Mouse (Mus musculus) lung, postnatal 4 days (tissue): Measurements from ENCODE around the gene Rnf186.
"Not testable (repeated sequence)": the region's sequence is repeated elsewhere in the genome, so short reads cannot be mapped to it uniquely, and the experiment has no call there.

ENCODE experiments used
- DNase-seq, 2 experiments: peaks; one replicate each; pipeline ENCODE4 v3.0.0; 2021

Gene Rnf186

DNA sequence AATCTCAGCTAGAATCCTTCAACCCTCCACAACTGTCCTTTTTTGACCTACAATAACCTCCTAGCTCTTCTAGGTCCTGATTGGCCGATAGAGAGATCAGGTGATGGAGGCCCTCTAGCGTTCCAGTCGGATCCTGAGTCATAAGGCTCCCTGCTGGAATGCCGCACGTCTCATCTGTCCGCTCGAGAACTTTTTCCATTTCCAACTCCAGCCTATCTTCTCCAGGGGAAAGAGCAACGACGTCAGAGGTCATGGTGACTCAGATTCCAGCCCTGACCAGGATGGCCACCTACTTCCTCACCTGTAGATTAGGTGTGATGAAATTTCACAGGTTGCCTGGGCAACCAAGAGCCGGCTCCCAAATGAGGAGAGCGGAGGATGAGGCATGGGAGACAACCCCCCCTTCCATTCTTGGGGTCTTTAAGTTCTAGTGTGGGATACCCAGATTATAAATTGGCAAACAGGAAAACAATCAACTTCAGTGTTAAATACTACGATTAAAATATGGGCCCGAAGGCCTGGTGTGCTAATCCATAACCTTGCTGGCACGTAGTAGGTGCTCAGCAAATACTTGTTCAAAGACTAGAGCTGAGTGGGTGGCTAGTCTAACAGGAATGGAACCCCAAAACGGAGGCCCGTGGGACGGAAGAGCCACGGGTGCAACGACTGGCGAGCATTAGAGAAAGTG, 5.4 kb downstream of the Rnf186 start:
- DNase-seq, result peak; percentile 73 to 77

DNA sequence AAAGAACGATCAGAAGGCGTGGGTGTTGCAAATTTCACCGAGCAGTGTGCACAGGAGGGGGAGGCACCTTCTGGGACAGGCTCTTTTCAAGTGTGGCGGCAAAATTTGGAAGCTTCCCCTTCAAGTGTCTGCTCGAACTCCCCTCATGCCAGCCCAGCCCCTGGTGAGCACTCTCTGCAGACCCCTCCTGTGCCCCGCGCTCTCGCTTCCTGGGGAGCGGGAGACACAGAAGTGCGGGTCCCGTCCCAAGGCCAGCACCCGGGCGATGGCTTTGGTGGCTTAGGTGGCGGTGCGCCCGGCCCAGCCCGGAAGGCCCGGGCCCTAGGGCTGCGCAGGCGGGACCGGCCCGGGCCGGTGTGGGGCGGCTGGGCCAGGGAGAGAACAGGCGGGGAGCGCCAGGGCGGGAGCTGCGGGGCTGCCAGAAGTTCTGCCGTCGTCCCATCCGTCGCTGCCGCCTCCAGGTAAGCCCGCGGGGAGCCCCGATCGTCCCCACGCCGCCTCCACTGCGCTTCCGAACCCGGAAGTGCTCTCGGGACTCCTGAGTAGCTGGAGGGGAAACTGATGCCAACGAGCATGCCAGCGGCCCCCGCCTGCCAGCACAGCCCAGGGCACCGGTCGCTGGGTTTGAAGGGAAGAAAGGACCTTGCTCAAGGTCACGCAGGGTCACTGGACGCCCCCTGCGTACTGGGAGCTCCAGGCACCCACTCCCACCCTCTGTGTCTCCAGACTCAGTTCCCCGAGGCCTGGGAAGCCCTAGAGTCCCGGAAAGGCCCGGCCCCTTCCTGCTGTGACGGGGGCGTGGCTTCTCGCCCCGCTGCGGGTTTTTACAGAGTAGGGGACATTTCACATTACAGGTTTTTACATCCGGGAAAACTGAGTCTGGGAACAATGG, 6.2 kb downstream of the Rnf186 start, which contains the start of gene Tmco4:
Gene Tmco4 (plus strand): TSS at position 62 of the 892 bp plus-strand sequence.
- DNase-seq, result peak; percentile 80 to 81

DNA sequence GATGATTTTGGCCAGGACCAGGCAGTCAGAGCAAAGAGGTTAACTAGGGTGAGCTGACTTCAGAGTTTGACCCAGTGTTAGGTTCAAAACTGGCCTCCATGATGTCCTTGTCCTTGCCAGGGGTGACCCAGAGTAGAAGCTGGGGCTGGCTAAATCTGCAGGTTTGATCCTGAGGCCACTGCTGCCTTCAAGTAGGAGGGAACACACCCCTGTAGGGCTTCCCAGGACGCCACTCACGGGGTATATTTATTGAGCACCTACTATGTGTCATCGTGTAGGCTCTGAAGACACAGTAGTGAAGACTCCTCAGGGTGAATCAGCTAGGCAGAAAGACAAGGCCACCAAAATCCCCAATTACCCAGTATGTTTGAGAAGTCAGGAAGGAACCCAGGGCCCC, 6.8 kb downstream of the Rnf186 start:
- DNase-seq, result no peak

DNA sequence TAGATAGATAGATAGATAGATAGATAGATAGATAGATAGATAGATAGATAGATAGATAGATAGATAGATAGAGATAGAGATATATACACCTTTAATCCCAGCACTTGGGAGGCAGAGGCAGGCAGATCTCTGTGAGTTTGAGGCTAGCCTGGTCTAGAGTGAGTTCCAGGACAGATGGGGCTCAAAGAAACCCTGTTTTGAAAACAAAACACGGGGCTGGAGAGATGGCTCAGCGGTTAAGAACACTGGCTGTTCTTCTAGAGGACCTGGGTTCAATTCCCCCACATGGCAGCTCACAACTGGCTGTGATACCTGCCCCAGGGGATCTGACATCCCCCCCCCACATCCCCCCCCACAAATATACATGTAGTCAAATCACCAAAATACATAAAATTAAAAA, 7.6 kb downstream of the Rnf186 start:
- DNase-seq, result not testable (repeated sequence)

DNA sequence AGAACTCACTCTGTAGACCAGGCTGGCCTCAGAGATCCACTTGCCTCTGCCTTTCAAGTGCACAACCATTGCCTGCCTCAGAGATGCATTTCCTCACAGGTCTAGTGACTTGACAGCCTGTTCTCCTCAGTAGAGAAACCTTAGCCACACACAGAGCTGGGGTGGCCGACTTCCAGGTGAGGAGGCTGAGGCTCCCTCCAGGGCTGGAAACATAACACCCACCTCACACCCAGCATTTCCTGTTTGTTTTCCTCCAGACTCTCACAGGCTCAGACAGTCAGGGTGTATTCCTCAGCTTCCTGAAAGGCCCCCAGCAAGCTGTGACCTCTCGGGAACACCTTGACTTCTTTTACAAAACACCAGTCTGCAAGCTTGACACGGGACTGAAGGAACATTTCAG, 8.3 kb downstream of the Rnf186 start:
- no peak for DNase-seq

DNA sequence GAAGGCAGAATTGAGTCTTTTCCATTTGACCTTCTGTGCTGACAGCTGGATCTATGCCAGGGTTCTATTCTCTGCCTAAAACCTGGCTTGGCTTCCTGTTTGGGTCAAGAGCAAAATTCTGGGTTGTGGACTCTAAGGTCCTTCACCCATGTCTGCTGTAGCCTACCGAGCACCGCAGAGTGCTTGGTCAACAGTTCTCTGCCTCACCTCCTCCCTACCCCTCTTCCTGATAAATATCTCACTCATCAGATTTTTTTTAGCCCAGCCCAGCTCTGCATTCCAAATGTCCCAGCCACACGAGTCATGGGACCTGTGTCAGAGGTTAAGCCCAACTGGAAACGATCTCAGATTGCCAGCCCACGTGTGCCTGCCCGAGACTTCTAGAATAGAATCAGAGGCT, 9.1 kb downstream of the Rnf186 start:
- no peak for DNase-seq

DNA sequence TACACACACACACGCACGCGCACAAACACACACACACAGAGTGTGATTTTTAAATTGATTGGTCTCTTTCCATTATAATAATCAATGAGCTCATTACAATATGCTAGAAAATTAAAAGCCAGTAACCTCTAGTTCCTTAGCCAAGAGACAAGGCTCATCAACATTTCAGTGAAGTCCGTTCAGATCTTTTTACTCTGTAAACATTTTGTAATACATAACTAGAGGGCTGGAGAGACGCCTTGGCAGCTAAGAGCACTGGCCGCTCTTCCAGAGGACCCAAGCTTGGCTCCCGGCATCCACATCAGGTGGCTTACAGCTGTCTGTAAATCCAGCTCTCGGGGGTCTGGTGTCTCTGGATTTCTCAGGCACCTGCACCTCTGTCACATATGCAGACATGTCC, 13.1 kb downstream of the Rnf186 start:
- DNase-seq, result no peak

DNA sequence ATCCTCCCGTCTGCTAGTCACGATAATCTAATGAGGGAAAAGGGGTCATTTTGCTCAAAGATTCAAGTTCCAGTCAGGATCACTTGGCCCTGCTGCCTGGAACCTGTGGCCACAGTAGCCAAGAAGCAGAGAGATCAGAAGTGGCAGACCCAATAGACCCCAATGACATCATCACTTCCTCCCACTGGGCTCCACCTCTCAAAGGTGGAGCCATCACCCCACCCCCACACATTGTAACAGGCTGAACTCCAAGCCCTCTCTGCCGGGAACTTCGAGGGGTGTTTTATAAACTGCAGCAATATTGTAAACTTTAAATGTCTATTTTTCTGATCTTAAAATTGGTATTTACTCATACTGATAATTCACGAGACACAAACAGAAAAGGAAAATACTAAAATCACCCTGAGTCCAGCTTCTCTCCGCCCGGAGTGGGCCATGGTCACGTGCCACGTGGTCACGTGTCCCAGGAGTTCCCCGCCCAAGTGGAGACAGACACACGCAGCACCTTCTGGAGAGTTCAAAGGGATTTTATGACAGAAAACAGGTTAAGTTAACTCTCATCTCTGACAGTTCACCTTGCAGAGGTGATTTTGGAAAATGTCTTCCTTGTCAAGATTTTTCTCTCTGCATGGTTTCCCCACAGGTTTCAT, 14.0 kb downstream of the Rnf186 start:
- DNase-seq, result no peak

DNA sequence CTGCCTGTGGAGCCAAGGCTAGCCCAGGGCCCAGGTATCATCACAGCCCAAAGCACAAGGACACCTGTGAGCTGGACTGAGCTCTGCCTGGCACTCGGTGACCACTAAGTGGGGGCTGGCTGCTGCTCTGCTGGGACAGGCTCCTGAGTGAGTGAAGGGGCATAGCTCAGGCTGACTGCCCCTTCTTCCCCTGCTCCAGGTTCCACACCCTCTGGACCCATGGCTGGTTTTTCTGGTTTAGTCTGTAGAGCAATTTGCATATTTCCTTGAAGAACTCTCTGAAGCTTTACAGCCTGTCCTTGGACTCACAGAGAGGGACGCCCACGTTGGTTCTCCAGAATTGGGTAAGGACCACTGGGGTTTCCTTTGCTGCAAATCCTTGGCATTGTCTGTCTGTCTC, 16.5 kb downstream of the Rnf186 start:
- DNase-seq, result peak in 1 of 2 experiments; percentile 37

DNA sequence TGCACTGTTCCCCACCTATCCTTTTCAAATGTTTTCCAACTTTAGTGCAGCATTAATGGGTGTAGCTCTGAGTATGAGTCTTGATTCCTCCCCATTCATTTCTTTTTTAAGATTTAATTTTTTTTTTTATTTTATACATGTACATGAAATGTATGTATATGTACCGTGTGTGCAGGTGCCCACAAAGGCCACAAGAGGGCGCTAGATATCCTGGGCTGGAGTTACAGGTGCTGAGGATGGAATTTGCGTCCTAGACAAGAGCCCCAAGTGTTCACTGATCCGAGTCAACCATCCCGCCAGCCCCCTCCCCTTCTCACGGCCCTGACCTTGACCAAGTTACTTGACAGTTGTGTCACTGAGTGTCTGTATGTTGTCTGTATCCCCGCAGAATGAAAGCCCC, 17.8 kb downstream of the Rnf186 start:
- no peak for DNase-seq

DNA sequence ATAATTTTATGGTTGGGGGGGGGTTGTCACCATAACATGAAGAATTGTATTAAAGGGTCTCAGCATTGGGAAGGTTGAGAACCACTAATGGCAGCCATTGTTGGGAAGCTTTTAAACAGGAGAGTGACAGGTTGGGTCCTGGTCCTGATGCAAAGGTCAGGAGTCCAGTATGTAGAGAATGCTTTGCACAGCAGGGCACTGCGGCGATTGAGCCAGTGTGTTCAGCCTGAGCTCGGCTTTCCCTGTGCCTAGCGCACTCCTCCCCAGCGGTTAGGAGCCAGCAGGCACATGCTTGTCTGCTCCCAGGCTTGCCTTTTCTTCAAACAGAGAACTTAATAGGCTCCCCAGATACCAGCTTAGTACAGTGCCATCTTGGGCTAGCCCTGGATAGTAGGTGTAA, 19.4 kb downstream of the Rnf186 start:
- no peak for DNase-seq

DNA sequence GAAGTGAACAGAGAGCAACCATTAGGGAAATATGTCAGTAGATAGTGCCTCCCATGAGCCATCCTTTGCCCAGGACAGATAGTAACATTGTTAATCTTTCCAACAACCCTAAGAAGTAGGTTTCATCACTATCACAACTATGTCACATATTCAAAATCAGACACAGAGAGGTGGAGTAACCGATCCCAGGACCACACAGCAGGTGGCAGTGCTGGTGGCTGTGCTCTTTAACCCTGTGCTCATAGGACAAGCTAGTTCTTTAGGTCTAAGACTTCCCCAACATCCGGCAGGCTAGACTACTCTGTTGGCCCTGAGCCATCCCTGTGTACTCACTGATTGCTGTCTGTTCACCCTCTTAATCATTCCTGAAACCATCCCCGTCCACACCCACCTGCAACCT, 27.5 kb downstream of the Rnf186 start:
- no peak for DNase-seq

DNA sequence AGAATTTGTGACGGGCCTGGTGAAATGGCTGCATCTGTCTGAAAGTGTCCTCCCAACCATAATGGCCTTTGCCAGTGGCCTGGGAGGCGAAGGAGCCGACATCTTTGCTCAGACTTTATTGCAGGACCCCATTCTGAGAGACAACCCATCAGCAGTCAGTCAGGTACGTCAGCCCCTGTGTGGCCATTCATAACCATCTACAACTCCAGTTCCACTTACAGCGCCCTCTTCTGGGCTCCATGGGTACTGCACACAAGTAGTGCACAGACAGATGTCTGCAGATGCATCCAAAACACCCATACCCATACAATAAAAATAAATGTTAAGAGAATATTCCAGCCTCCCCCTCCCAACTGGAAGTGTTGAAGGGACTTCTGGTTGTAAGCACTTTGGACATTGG, 29.5 kb downstream of the Rnf186 start:
- no peak for DNase-seq

DNA sequence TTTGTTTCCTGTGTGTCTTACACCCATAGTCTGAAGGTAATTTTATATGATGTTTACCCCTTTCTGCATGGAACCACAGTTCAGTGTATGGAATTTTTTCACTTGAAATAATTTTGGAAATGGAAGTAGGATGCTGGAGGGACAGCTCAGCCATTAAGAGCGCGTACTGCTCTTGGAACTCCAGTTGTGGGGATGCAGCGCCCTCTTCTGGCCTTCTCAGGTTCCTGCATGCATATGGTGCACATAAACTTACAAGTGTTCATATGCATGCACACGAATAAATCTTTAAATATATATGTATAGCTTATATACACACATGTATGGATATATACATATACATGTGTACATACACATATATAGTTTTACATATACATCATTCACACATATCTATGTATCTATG, 30.2 kb downstream of the Rnf186 start:
- DNase-seq, result no peak

DNA sequence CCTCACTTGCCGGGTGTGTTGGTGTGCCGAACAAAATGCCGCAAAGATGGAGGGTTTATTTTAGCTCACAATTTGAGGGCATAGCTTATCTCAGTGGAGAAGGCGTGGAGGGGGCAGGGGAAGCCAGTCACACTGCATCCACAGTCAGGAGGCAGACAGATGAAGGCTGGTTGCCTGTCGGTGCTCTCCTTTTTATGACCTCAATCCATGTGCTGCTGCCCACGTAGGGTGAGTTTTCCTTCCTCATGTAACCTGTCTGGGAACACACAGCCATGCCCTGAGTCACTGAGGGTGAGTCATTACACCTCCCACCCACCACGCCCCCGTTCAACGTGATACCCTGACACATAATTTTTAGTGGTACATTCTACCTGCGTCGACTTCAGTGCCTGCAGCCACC, 31.7 kb downstream of the Rnf186 start:
- no peak for DNase-seq

DNA sequence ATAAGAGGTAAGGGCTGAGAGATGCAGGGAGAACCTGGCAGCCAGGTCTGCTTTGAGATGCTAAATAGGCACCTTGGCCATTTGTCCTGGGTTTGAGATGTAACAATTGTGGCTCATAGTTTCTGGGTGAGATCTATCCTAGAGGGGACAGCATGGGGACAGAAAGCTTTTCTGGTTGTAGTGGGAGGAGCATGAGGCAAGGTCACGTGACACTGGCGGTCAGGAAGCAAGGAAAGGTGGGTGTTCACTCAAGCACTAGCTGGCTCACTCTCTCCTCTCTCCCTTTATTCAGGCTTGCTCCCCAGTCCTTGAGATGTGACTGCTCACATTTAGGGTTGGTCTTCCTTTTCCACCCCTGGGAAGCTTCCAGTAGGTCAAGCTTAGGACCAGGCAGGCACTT, 34.1 kb downstream of the Rnf186 start:
- no peak for DNase-seq

DNA sequence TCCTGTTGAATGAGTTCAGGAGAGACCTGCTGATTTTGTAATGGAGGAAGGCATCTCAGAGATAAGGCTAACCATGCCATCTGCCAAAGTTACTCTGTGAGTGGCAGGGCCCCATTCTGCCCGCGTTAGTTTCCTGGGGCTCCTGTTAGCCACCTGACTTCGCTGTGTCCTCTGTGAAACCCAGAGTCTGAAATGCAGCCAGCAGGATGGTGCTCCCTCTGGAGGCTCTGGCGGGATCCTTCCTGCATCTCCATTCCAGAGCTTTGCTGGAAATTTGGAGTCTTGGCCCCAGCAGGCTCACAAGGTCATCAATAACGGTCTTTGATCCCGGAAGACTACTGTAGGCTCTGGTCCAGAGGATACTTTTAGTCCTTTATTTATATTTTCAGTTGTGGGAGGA, 34.5 kb downstream of the Rnf186 start:
- DNase-seq, result peak; percentile 32 to 47

DNA sequence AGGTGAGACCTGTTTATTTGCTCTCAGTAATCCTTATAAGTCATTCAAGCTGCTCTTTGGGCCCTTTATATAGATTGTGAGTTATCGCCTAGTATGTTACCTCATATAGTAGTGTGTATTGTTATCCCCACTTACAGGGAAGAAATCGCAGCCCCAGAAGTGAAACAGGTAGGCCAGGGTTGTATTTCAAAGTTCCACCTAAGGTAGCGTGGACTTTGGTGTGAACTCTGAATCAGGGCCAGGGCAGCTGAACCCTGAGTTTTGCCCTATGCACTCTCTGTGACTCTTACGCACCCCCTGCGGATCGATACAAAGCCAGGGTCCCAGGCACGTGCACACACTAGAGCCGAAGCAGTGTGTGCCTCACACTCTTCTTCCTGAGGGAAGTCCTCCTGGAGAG, 37.2 kb downstream of the Rnf186 start:
- DNase-seq, result no peak

DNA sequence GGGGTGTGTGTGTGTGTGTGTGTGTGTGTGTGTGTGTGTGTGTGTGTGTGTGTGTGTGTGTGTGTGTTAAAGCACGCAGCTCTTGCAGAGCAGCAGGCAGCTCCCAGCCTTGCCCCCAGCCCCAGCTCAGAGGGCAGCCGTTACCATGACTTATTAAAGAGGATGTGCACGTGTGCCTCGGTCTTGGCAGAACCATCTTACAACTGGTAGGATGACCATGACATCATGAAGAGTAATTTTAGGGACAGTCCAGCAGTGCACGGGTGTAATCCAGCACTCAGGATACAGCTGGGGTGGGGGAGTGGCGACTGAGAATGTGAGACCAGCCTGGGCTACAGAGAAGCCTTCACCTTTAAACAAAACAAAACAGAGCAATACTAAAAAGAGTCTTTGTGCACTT, 38.3 kb downstream of the Rnf186 start:
- DNase-seq, result no peak

DNA sequence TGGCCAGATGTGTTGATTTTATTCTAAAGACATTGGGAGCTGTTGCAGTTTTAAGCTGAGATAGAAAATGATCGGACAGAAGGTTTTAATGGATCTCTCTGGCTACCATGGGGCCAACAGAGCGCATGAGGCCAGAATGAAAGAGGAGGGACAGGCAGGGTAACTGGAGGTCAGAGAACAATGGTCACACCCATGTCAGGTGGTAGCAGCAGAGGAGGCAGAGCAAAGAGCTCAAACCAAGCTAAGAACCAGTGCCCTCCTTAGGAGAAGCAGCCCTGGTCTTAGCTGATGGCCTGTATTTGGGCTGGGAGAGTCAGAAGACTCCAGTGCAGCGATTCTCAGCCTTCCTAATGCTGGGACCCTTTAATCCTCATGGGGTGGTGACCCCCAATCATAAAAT, 40.4 kb downstream of the Rnf186 start:
- no peak for DNase-seq

DNA sequence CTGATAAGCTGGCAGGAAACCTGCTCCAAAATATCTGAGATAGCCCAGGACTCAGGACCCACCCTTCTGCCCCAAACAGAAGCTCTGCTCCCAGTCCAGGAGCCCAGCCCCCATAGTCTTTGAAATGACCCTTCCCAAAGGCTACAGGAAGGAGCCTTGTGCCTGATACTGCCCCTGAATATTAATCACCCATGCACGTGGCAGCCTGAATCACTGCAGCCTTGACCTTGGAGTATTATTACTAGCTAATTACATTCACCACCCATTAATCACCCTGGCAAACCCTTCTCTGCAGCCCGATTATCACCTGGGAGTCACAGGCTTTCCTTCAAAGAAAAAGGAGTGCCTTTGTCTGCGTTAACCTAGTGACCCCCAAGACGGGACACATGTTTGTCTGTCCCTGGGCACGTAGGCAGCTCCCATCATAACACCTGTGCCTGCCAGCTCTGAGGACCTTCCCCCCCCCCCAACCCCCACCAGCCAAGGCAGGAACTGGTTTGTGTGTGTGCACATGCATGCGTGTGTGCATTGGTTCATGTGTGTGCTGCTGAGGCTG, 41.1 kb downstream of the Rnf186 start:
- DNase-seq, result no peak

DNA sequence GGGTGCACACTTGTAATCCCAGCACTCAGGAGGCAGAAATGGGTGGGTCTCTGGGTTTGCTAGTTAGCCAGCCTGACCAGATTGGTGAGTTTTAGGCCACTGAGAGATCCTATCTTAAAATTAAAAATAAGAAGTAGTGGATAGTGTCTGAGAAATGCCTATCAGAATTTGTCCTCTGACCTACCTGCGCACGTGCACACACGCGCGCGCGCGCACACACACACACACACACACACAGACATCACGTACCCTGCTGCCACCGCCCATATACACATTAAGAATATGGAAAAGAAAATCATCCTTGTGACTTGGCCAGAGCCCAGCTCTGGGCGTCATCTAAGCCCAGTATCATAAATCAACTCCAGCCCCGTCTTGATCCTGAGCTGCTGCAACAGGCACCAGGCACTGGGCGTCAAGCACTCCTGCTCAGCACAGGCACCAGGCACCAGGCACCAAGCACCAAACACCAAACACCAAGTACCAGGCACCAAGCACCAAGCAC, 44.3 kb downstream of the Rnf186 start:
- DNase-seq, result no peak

DNA sequence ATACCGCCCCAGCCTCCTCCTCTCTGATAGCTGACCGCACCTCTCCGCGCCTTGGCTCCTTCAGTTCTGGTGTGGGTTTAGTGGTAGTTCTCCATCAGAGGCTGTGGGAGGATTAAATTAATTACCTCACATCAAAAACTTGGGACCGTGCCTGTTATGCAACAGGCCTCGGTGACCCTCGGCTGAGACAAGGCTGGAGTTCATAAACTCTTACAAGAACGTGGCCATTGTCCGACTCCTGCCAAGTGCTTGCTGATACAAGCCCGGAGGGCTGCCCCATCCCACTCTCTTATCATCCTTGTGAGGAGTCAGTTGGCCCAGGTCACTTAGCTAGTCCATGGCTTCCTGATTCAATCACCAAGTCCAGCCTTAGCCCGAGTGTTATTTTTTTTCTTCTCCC, 46.4 kb downstream of the Rnf186 start:
- DNase-seq, result no peak
